Mouse (Mus musculus): ENCODE results near the gene Zc3h12b. TPM values are rescaled to one million over a fixed set of nuclear protein-coding genes. Genes with fewer than 3 reads are reported as not detected.

The Zc3h12b gene
- total RNA-seq, 2 experiments from 2014 or later, result 0.91 to 1.1 TPM

GRCm38 (mm10) chrX:95969936-95970335, 258.5 kb downstream of the Zc3h12b start:
- intact Hi-C loops (cut with DNase I; ENCODE audit: low total_unique reads), result no loop called here
- no peak for DNase-seq

Other genes with a start within 250 kb of the Zc3h12b start
- gene Asb12, start 153.7 kb upstream of the Zc3h12b start, total RNA-seq (2021), result 10 to 100 TPM; 52.6 to 60.5 TPM
- gene Pfn5, start 153.6 kb upstream of the Zc3h12b start, total RNA-seq (2021), result not detected
- gene Zc4h2, start 53.2 kb upstream of the Zc3h12b start, total RNA-seq (2021), result 1 to 10 TPM; 1.5 to 1.6 TPM
- 10 to 100 TPM; 24.4 to 25.1 TPM for gene Las1l, start 245.3 kb downstream of the Zc3h12b start, total RNA-seq (2021)